Mouse (Mus musculus) limb, embryonic 13.5 days (tissue): Measurements from ENCODE around the gene Klrd1. TPM values are rescaled to one million over a fixed set of nuclear protein-coding genes. Genes with fewer than 3 reads are reported as not detected.
A peak's percentile ranks its signal among the peaks of the same experiment; 100 is the strongest.

Experiments
- ATAC-seq: fragments of 200-750 bp; cut with Nextera tagmentation; 2 replicates; pipeline ENCODE4 v1.8.0; 2017; ENCODE audit warnings: low read depth, moderate number of reproducible peaks, moderate TSS enrichment; ENCODE audit not compliant: low FRiP score
- H3K27ac ChIP-seq: fragments of 300-500 bp; sonication (generic); 2 replicates; pipeline ENCODE4 v1.5.1; 2015; ENCODE audit warnings: inconsistent platforms, mild to moderate bottlenecking, moderate library complexity
- H3K27me3 ChIP-seq: fragments of 300-500 bp; sonication (generic); 2 replicates; pipeline ENCODE4 v1.6.1; 2015; ENCODE audit warnings: mild to moderate bottlenecking, inconsistent platforms
- H3K36me3 ChIP-seq: fragments of 300-500 bp; sonication (generic); 2 replicates; pipeline ENCODE4 v1.6.1; 2015; ENCODE audit warnings: inconsistent platforms, mild to moderate bottlenecking, moderate library complexity
- H3K4me1 ChIP-seq: fragments of 300-500 bp; sonication (generic); 2 replicates; pipeline ENCODE4 v1.6.1; 2015; ENCODE audit warnings: inconsistent platforms
- H3K4me2 ChIP-seq: fragments of 300-500 bp; sonication (generic); replicated peaks from 2 replicates; pipeline ENCODE4 v1.6.1; 2015; ENCODE audit warnings: inconsistent platforms, mild to moderate bottlenecking, moderate library complexity
- H3K4me3 ChIP-seq: fragments of 300-500 bp; sonication (generic); 2 replicates; pipeline ENCODE4 v1.5.1; 2015; ENCODE audit warnings: moderate library complexity, mild to moderate bottlenecking, inconsistent platforms
- H3K9ac ChIP-seq: fragments of 300-500 bp; sonication (generic); 2 replicates; pipeline ENCODE4 v1.6.1; 2015; ENCODE audit warnings: mild to moderate bottlenecking, inconsistent platforms
- H3K9me3 ChIP-seq: fragments of 300-500 bp; sonication (generic); 2 replicates; pipeline ENCODE4 v1.6.1; 2016; ENCODE audit warnings: inconsistent platforms
- WGBS: fragments of 180-500 bp; shearing (Covaris S2); methylation state at CpG from one replicate; pipeline ENCODE4 v1.1.7; 2015; 5-methylcytosine and 5-hydroxymethylcytosine counted together
- polyA plus RNA-seq: library from polyadenylated mRNA; unstranded; fragments of >200 nt; fragmentation: Nextera tagmentation; extraction: Ambion mirVana; gene quantifications from 2 replicates; pipeline ENCODE4 v1.2.1, GENCODE M21; 2015

Gene Klrd1
- polyA plus RNA-seq = 0.26 TPM in 1 of 2 replicates, not detected in the other

DNA sequence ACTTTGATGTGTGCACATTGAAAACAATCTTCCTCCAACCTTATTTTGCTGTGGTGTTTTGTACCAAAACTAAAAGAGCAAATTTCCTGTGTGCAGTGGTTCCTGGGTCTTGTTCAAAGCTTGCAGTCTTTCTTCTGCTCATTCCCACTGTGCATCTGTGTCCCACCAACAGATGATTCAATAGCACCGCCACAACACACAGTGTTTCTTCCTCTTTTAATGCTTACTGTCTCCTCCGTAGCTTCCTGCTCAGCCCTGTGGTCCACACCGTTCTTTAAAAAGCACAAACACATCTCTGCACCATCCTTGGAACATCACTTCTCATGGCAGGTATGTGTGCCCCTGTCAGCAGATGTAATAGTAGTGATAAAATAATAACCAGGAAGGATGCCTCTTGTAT, at the start of gene Klrd1:
Klrd1 (plus strand) TSS at position 275 of the 400 bp plus-strand sequence.
- no peak within 1 kb of the TSS for H3K27ac ChIP-seq
- WGBS = 85% methylated on average over 3 of the region's 3 CpGs
- H3K4me3 ChIP-seq = no peak within 1 kb of the TSS
- no peaks in the 10 kb centered on the region for H3K27me3 ChIP-seq
- H3K9ac ChIP-seq = no peak within 1 kb of the TSS
- ATAC-seq = no peak
- H3K4me2 ChIP-seq = no peak within 1 kb of the TSS
- H3K9me3 ChIP-seq = no peaks in the 10 kb centered on the region
- H3K36me3 ChIP-seq = no peaks in the 10 kb centered on the region
- H3K4me1 ChIP-seq = no peaks in the 10 kb centered on the region

DNA sequence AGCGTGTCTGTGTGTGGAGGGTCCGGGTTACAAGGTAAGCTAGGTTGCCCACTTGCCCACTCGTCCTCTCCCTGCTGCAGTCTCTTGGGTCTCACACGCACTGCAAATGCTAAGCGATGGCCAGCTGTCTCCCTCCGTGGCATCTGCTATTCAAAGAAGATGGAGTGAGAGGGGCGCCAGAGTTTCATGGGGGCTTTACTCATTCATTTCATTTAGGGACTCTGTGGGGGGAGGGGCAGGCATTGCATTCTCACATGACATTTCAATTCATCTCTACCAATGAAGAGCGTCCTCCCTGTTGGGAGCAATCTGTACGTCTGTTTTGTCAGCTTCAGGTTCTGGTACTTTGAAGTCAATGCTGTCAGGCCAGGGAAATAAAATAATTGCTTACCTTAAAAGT, 49.7 kb upstream of the Klrd1 start:
- H3K9me3 ChIP-seq = no peaks in the 10 kb centered on the region
- H3K4me3 ChIP-seq = no peak overlapping the region
- ATAC-seq = no peak
- H3K27ac ChIP-seq = no peak overlapping the region
- H3K9ac ChIP-seq = no peak overlapping the region
- H3K36me3 ChIP-seq = peaks cover 53% of the 10 kb centered on the region
- 90% methylated on average over 9 of the region's 9 CpGs for WGBS
- no peaks in the 10 kb centered on the region for H3K4me1 ChIP-seq
- H3K27me3 ChIP-seq = no peaks in the 10 kb centered on the region
- no peak overlapping the region for H3K4me2 ChIP-seq

DNA sequence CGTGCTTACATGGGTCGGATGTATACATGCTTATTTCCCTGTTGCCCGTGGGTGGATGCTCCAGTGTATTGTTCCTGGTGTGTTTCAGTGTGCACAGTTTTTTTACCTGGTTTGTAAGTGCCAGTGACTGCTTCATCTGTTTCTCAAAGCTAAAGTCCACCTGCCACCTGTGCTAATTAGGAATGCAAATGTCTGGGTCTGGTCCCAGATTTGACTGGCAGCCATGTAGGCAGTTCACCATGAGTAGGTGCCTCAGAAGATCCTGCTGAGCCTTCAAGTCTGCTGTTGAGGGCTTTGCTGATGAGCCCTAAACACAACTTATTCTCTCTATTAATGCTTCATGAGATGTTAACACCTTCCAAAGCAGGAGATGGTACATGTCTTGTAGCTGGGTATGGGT, 49.0 kb upstream of the Klrd1 start:
- 86% methylated on average over 3 of the region's 3 CpGs for WGBS
- Histone ChIP-seq H3K4me2 (no peak overlapping the region), H3K4me1 (no peaks in the 10 kb centered on the region), H3K36me3 (peaks cover 52% of the 10 kb centered on the region), H3K4me3 (no peak overlapping the region), H3K27ac (no peak overlapping the region), H3K9me3 (no peaks in the 10 kb centered on the region), H3K9ac (no peak overlapping the region), H3K27me3 (no peaks in the 10 kb centered on the region)
- ATAC-seq = no peak

DNA sequence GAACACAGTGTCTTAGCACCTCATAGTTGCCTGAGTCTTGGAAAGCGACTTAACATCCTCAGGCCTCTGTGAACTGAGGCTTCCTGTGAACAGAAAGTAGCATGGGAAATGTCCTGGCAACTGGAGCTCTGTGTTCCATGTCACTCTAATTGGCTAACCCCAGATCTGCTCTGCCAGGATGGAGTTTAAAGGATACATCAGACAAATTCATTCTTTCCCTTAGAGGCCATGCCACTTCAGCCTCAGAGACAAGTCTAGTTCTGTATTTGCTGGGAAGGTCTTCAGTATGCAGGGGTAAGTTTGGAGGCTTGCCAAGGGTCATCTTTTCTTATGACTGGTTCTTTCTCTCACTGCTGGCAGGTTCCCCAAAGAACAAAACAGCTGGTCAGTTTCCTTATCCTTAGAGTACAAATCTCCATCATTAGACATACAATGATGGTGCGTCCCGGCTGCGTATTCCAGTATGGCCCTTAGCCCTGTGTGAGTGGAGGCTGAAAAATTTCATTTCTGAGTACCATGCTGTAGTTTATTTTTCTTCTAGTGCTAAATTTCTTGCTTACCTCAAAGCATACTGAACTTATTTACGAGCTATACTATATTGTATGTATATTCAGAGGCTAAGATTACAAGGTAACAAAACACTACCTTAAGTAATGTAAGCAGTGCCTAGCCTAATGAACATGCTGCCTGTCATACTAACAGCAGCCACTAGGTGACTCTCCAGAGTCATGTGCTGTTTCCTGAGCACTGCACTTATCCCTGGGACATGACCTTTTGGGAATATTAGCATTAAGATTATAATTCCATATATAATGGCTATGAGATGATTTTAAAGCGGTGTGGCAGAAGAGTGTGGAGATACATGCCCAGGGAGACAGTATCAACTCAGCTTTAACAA, 47.6 kb upstream of the Klrd1 start:
- Histone ChIP-seq H3K27me3 (no peaks in the 10 kb centered on the region), H3K9ac (no peak overlapping the region), H3K4me3 (no peak overlapping the region), H3K36me3 (peaks cover 37% of the 10 kb centered on the region), H3K4me2 (no peak overlapping the region), H3K9me3 (no peaks in the 10 kb centered on the region), H3K27ac (no peak overlapping the region), H3K4me1 (no peaks in the 10 kb centered on the region)
- ATAC-seq = peak; percentile 82
- WGBS = 66% methylated on average over 6 of the region's 6 CpGs

DNA sequence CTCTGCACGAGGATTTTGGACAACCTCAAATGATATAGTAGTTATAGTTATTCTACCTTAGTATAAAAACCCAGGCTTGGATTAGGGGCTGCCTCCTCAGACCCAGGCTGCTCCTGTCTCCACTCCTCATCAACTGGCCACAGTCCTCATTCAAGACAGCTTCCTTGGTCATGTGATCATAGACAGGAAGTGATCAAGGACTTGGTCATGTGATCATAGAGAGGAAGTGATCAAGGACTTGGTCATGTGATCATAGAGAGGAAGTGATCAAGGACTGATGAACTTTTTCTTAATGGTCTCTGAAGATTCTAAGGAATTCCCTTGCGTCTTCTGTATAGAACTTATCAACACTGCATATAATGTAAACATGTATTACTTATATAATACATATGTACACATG, 44.3 kb upstream of the Klrd1 start:
- 82% methylated on average over 2 of the region's 2 CpGs for WGBS
- H3K9ac ChIP-seq = no peak overlapping the region

DNA sequence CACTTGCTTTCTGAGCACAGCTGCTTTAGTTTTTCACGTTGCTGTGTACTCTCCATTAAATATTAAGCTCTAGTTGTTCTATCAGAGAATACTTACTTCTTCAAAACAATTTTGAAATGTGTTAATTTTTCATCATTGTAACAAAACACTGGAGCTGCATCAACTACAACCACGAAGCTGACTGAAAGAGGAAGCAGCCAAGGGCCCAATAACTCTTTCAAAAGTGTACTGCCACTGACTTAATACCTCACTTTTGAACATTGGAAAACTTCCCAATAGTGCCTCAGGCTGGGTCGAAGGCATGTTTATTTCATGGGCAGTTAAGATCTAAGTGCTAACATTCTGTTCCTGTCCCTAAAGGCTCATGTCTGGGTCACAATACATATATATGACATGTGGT, 43.6 kb upstream of the Klrd1 start:
- Histone ChIP-seq H3K27me3 (no peaks in the 10 kb centered on the region), H3K9ac (no peak overlapping the region), H3K36me3 (no peaks in the 10 kb centered on the region), H3K9me3 (no peaks in the 10 kb centered on the region), H3K4me2 (no peak overlapping the region), H3K27ac (no peak overlapping the region), H3K4me1 (no peaks in the 10 kb centered on the region), H3K4me3 (no peak overlapping the region)
- WGBS = 70% methylated on average over 3 of the region's 3 CpGs
- no peak for ATAC-seq

More for the DNA sequence above, 44.3 kb upstream of the Klrd1 start:
- H3K4me1 ChIP-seq = no peaks in the 10 kb centered on the region
- H3K4me2 ChIP-seq = no peak overlapping the region
- no peak overlapping the region for H3K4me3 ChIP-seq
- no peak for ATAC-seq
- H3K27me3 ChIP-seq = no peaks in the 10 kb centered on the region
- no peak overlapping the region for H3K27ac ChIP-seq
- H3K9me3 ChIP-seq = no peaks in the 10 kb centered on the region
- H3K36me3 ChIP-seq = 0 out of 2 replicates have a peak, but pooled peaks cover 7% of the 10 kb centered on the region

DNA sequence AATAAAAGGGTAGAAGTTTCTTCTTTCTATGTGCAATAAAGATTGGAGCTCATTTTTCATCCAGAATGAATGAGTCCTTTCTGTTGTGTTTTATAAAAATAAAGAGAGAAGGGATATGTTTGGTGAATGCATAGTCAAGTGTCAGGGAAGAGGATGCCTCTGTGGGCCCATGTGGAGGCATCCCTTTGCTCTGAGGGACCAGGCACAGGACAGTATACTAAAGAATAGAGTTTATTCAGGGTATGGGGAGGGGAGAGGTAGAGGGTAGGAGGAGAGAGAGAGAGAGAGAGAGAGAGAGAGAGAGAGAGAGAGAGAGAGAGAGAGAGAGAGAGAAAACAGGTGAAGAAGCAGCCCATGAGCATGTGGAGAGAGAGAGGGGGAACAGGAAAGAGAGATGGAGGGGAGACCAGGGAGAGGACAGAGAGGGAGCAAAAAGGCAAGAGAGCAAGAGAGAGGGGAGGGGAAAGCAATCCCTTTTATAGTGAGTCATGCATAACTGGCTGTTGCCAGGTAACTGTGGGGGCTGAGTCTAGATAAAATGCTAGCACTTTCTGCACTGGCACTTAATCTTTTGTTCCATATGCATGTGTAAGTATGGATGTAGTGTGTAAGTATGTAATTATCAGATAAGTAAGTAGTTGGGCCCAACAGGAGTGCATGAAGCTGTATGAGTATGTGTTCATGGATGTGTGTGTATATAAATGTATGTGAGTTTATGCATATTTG, 34.1 kb upstream of the Klrd1 start:
- Histone ChIP-seq H3K36me3 (no peaks in the 10 kb centered on the region), H3K4me1 (no peaks in the 10 kb centered on the region), H3K27ac (no peak overlapping the region), H3K27me3 (no peaks in the 10 kb centered on the region), H3K4me3 (no peak overlapping the region), H3K4me2 (no peak overlapping the region), H3K9ac (no peak overlapping the region), H3K9me3 (no peaks in the 10 kb centered on the region)
- ATAC-seq = no peak

DNA sequence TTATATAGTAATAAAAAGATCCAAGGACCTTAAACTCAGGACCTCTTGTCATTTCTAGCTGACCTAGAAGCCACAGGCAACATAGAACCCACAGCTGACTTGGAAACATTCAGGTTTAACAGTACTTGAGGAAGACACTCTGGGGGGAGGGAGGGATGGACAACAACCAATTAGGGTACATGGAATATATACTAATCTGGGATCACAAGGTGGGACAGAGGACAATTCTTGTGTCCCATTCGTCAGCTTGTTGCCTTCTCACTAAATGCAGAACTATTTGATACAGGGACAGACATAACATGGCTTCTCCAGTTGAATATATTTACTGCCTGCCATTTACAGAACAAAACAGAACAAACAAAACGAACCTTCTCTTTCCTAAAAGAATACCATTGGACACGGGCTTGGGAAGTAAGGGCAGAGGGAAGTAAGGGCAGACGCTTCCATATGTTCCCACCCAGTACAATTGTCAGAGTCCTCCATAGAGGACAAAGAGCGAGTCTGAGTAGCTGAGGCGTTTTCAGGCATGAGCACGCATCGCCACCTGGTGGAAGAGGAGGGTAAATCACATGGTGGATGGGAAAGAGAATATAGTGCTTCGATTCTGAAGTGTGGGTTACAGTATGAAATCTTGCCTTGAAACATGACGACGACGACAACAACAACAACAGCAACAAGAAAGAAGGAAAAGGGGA, 32.5 kb upstream of the Klrd1 start:
- no peak overlapping the region for H3K27ac ChIP-seq
- no peaks in the 10 kb centered on the region for H3K27me3 ChIP-seq
- H3K9ac ChIP-seq = no peak overlapping the region
- H3K4me3 ChIP-seq = no peak overlapping the region
- no peak overlapping the region for H3K4me2 ChIP-seq
- no peaks in the 10 kb centered on the region for H3K4me1 ChIP-seq
- 20% methylated on average over 12 of the region's 12 CpGs for WGBS
- no peaks in the 10 kb centered on the region for H3K36me3 ChIP-seq
- ATAC-seq = peak; percentile 84; the same call in 1 of the 2 replicates
- no peaks in the 10 kb centered on the region for H3K9me3 ChIP-seq

DNA sequence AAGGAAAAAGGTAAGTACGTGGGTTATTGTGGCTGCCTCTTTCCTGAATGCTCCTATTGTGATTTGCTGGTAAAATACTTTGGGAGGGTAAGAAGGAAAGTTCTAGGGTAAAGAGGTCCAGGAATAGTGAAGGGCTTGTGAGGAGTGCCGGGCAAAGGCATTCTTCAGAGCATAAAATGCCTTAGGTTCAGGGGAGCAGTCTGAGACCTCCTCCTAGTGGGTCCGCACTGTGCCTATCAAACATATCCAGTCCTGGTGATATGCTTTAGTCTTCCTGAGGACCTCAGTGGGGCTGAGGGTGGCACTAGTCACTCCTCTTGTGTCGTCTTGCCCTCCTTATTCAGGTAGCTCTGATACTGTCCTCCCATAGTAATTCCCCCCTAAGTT, 31.9 kb upstream of the Klrd1 start:
- no peak for ATAC-seq
- H3K9me3 ChIP-seq = no peaks in the 10 kb centered on the region
- no peaks in the 10 kb centered on the region for H3K4me1 ChIP-seq
- H3K27me3 ChIP-seq = no peaks in the 10 kb centered on the region
- H3K36me3 ChIP-seq = no peaks in the 10 kb centered on the region
- H3K27ac ChIP-seq = no peak overlapping the region
- no peak overlapping the region for H3K4me2 ChIP-seq
- no peak overlapping the region for H3K4me3 ChIP-seq
- H3K9ac ChIP-seq = no peak overlapping the region
- WGBS = 53% methylated on average over 4 of the region's 4 CpGs

DNA sequence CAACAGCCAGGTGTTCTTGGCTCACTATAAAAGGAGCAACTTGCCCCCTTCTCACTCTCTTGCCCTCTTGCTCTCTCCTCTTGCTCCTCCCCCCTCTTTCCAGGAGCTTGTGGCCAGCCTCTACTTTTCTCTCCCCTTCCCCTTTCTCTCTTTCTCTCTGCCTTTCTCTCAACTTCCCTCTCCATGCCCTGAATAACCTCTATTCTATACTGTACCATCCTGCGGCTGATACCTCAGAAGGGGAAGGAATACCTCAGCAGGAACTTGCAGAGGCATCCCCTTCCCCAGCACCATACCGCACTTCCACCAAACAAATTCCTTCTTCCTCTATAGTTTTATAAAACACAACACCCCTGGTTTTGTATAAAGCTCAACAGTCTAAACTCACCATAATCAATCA, 26.3 kb upstream of the Klrd1 start:
- Histone ChIP-seq H3K4me1 (no peaks in the 10 kb centered on the region), H3K9me3 (no peaks in the 10 kb centered on the region), H3K4me3 (no peak overlapping the region), H3K27me3 (no peaks in the 10 kb centered on the region), H3K9ac (no peak overlapping the region), H3K36me3 (no peaks in the 10 kb centered on the region), H3K4me2 (no peak overlapping the region), H3K27ac (no peak overlapping the region)
- ATAC-seq = no peak
- 83% methylated on average over 2 of the region's 2 CpGs for WGBS

DNA sequence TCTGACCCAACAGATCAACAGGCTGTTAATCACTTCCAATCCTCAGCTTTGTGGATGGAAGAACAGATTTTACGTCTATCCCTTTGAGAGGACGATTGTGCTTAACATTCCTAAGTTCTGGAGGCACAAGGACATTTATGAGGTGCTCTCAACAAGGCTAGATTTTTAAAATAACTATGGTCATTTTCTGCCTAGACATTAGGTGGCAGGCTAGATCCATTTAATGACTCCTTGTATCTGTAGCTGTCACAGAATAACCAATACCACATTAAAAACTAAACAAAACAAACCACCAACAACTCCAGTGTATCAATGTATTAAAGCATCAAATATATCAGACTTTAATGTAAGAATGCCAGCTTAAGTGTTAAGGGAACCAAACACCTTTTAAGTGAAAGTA, 16.3 kb upstream of the Klrd1 start:
- ATAC-seq = no peak; the same call in 1 of the 2 replicates
- H3K4me1 ChIP-seq = no peaks in the 10 kb centered on the region

DNA sequence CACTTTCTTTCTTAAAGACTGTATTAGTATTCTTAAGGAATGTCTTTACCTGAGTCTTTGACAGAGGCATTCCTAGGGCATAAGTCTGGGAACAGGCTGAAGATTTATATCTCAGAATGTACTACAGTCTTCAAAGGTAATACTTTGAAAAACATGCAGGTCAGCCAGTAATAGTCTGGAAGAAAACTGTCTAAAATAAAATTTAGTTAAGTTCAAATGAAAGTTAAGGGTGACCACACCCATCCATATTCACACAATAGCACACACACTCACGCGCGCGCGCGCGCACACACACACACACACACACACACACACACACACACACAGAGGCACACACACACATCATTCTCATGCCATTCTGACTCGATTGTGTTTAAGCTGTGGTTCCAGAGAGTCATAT, 14.0 kb upstream of the Klrd1 start, which contains the start of gene Klre1:
Klre1 (plus strand) TSS at position 301 of the 400 bp plus-strand sequence.
- Histone ChIP-seq H3K4me2 (no peak within 1 kb of the TSS), H3K4me3 (no peak within 1 kb of the TSS), H3K4me1 (no peaks in the 10 kb centered on the region), H3K9me3 (no peaks in the 10 kb centered on the region), H3K27me3 (no peaks in the 10 kb centered on the region), H3K27ac (no peak within 1 kb of the TSS), H3K36me3 (no peaks in the 10 kb centered on the region), H3K9ac (no peak within 1 kb of the TSS)
- no peak for ATAC-seq
- 93% methylated on average over 8 of the region's 8 CpGs for WGBS

More for the DNA sequence above, 16.3 kb upstream of the Klrd1 start:
- Histone ChIP-seq H3K36me3 (no peaks in the 10 kb centered on the region), H3K4me2 (no peak overlapping the region), H3K27ac (no peak overlapping the region), H3K4me3 (no peak overlapping the region), H3K9ac (no peak overlapping the region), H3K9me3 (no peaks in the 10 kb centered on the region), H3K27me3 (no peaks in the 10 kb centered on the region)
- 24% methylated on average over 2 of the region's 2 CpGs for WGBS
